Mouse (Mus musculus) olfactory bulb, adult 2 months (tissue): ENCODE data around the gene Add2.

Experiments used
- CTCF ChIP-seq: fragments of 200-500 bp; IDR thresholded peaks from 2 replicates; pipeline ENCODE4 v1.5.1; 2012; ENCODE audit warnings: low read depth, mild to moderate bottlenecking, low read length, moderate library complexity; ENCODE audit not compliant: insufficient read depth
- POLR2A ChIP-seq: fragments of 200-500 bp; IDR thresholded peaks from 2 replicates; pipeline ENCODE4 v1.6.1; 2012; ENCODE audit warnings: mild to moderate bottlenecking, low read depth, low read length, moderate library complexity; ENCODE audit not compliant: insufficient read depth

DNA sequence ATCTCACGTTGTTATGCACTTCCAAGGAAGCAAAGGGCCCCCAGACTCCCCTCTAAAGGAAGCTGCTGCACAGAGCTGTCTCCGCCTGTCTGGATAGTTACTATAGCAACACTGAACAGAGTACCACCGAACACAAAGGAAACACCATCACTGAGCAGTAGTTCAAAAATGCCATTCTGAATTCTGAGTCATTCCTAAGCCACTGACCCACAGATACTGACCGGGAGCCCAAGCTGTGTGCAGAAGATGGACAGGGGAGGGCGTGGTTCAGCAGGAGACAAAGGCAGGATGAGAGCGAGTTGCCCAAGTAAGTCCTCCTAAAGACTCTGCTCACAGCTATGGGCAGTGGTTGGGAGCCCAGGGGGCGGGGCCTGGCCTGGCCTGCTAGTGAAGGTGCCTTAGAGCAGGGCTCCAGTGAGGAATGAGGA lies 23.6 kb downstream of the Add2 start:
- TF ChIP-seq POLR2A = no peak
- no peak for TF ChIP-seq CTCF
